Mouse (Mus musculus) midbrain, embryonic 13.5 days (tissue): ENCODE measurements around the gene P2ry6. TPM values are rescaled to one million over a fixed set of nuclear protein-coding genes. Genes with fewer than 3 reads are reported as not detected.

Source experiments
- ATAC-seq: fragments of 200-750 bp; cut with Nextera tagmentation; 2 replicates; pipeline ENCODE4 v1.8.0; 2017; ENCODE audit warnings: mild to moderate bottlenecking, moderate TSS enrichment, moderate library complexity
- H3K27ac ChIP-seq: fragments of 300-500 bp; sonication (generic); 2 replicates; pipeline ENCODE4 v1.5.1; 2015; ENCODE audit warnings: inconsistent platforms, mild to moderate bottlenecking, moderate library complexity
- H3K27me3 ChIP-seq: fragments of 300-500 bp; sonication (generic); 2 replicates; pipeline ENCODE4 v1.6.1; 2015; ENCODE audit warnings: mild to moderate bottlenecking, inconsistent platforms
- H3K36me3 ChIP-seq: fragments of 300-500 bp; sonication (generic); 2 replicates; pipeline ENCODE4 v1.6.1; 2015; ENCODE audit warnings: mild to moderate bottlenecking, inconsistent platforms
- H3K4me1 ChIP-seq: fragments of 300-500 bp; sonication (generic); replicated peaks from 2 replicates; pipeline ENCODE4 v1.6.1; 2015; ENCODE audit warnings: inconsistent platforms
- H3K4me2 ChIP-seq: fragments of 300-500 bp; sonication (generic); replicated peaks from 2 replicates; pipeline ENCODE4 v1.6.1; 2015; ENCODE audit warnings: moderate library complexity, mild to moderate bottlenecking, inconsistent platforms
- H3K4me3 ChIP-seq: fragments of 300-500 bp; sonication (generic); replicated peaks from 2 replicates; pipeline ENCODE4 v1.5.1; 2015; ENCODE audit warnings: mild to moderate bottlenecking, inconsistent platforms
- H3K9ac ChIP-seq: fragments of 300-500 bp; sonication (generic); replicated peaks from 2 replicates; pipeline ENCODE4 v1.6.1; 2015; ENCODE audit warnings: mild to moderate bottlenecking, inconsistent platforms
- H3K9me3 ChIP-seq: fragments of 300-500 bp; sonication (generic); 2 replicates; pipeline ENCODE4 v1.6.1; 2016; ENCODE audit warnings: mild to moderate bottlenecking, inconsistent platforms
- WGBS: fragments of 180-500 bp; shearing (Covaris S2); methylation state at CpG from one replicate; pipeline ENCODE4 v1.1.7; 2015; 5-methylcytosine and 5-hydroxymethylcytosine counted together
- polyA plus RNA-seq: library from polyadenylated mRNA; unstranded; fragments of >200 nt; fragmentation: Nextera tagmentation; extraction: Ambion mirVana; gene quantifications from 2 replicates; pipeline ENCODE4 v1.2.1, GENCODE M21; 2015

The P2ry6 gene
- polyA plus RNA-seq, 1 experiment from 2014 or later = 2.7 TPM

GRCm38 (mm10) chr7:100924200-100924599 lies 50.2 kb downstream of the P2ry6 start:
- peak overlapping the region; percentile 18; the same call in 1 of the 2 replicates for H3K4me2 ChIP-seq

GRCm38 (mm10) chr7:100922907-100923306 lies 51.5 kb downstream of the P2ry6 start:
- Histone ChIP-seq H3K4me1 (peaks cover 61% of the 10 kb centered on the region), H3K27me3 (no peaks in the 10 kb centered on the region), H3K4me3 (no peak overlapping the region), H3K9me3 (no peaks in the 10 kb centered on the region), H3K9ac (no peak overlapping the region), H3K27ac (no peak overlapping the region), H3K4me2 (no peak overlapping the region), H3K36me3 (no peaks in the 10 kb centered on the region)
- no peak for ATAC-seq
- 86% methylated on average over 4 of the region's 4 CpGs for WGBS

More at GRCm38 (mm10) chr7:100924200-100924599, 50.2 kb downstream of the P2ry6 start:
- no peak for ATAC-seq
- WGBS = 88% methylated on average over 5 of the region's 5 CpGs
- Histone ChIP-seq H3K9me3 (no peaks in the 10 kb centered on the region), H3K4me1 (peaks cover 64% of the 10 kb centered on the region), H3K27me3 (peaks cover 11% of the 10 kb centered on the region), H3K27ac (no peak overlapping the region), H3K4me3 (no peak overlapping the region), H3K9ac (no peak overlapping the region), H3K36me3 (no peaks in the 10 kb centered on the region)

GRCm38 (mm10) chr7:100921289-100921688 lies 53.2 kb downstream of the P2ry6 start:
- ATAC-seq = no peak
- Histone ChIP-seq H3K36me3 (no peaks in the 10 kb centered on the region), H3K27ac (no peak overlapping the region), H3K4me2 (no peak overlapping the region), H3K27me3 (no peaks in the 10 kb centered on the region), H3K9ac (no peak overlapping the region), H3K4me1 (peaks cover 49% of the 10 kb centered on the region), H3K9me3 (no peaks in the 10 kb centered on the region), H3K4me3 (no peak overlapping the region)
- WGBS = 92% methylated on average over 5 of the region's 5 CpGs

DNA sequence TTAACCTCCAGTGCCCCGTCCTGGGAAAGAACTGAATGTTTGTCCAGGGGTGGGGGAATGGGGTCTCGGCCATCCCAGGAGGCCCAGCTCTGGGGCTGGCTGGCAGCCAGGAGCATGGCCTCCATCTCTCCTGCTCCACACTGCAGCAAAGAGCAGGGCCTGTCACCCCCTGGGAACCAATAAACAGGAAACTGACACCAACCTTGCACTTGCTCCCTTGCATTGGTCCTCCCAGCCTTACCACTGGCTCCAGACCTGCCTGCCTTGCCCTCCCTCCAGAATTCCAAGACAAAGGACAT lies 54.7 kb downstream of the P2ry6 start:
- Histone ChIP-seq H3K9me3 (no peaks in the 10 kb centered on the region), H3K4me3 (no peak overlapping the region), H3K27me3 (no peaks in the 10 kb centered on the region), H3K36me3 (no peaks in the 10 kb centered on the region), H3K9ac (no peak overlapping the region), H3K27ac (no peak overlapping the region), H3K4me1 (peaks cover 33% of the 10 kb centered on the region), H3K4me2 (no peak overlapping the region)
- no peak for ATAC-seq
- WGBS = 21% methylated on average over 2 of the region's 2 CpGs

GRCm38 (mm10) chr7:100919006-100919808 lies 55.2 kb downstream of the P2ry6 start:
- no peak for ATAC-seq
- no peak overlapping the region for H3K4me3 ChIP-seq
- no peaks in the 10 kb centered on the region for H3K36me3 ChIP-seq
- no peak overlapping the region for H3K9ac ChIP-seq
- H3K9me3 ChIP-seq = no peaks in the 10 kb centered on the region
- no peaks in the 10 kb centered on the region for H3K27me3 ChIP-seq
- WGBS = 59% methylated on average over 7 of the region's 7 CpGs
- no peak overlapping the region for H3K27ac ChIP-seq
- H3K4me1 ChIP-seq = peaks cover 28% of the 10 kb centered on the region
- no peak overlapping the region for H3K4me2 ChIP-seq

GRCm38 (mm10) chr7:100918176-100918575 lies 56.3 kb downstream of the P2ry6 start:
- Histone ChIP-seq H3K27ac (no peak overlapping the region), H3K4me1 (peaks cover 26% of the 10 kb centered on the region), H3K4me3 (no peak overlapping the region), H3K4me2 (no peak overlapping the region), H3K9ac (0 out of 2 replicates have a peak overlapping the region, but pooled peaks have one; percentile 14), H3K27me3 (no peaks in the 10 kb centered on the region), H3K9me3 (no peaks in the 10 kb centered on the region), H3K36me3 (no peaks in the 10 kb centered on the region)
- WGBS = 72% methylated on average over 9 of the region's 9 CpGs
- no peak for ATAC-seq

- Histone ChIP-seq H3K4me3 (no peak overlapping the region), H3K36me3 (no peaks in the 10 kb centered on the region), H3K9ac (0 out of 2 replicates have a peak overlapping the region, but pooled peaks have one; percentile 14), H3K4me1 (peaks cover 26% of the 10 kb centered on the region), H3K4me2 (no peak overlapping the region), H3K27ac (no peak overlapping the region), H3K27me3 (no peaks in the 10 kb centered on the region), H3K9me3 (no peaks in the 10 kb centered on the region)
- WGBS = 83% methylated on average over 6 of the region's 6 CpGs
- ATAC-seq = no peak
Measured at GRCm38 (mm10) chr7:100917751-100918150, 56.7 kb downstream of the P2ry6 start.

- H3K9ac ChIP-seq = no peak overlapping the region; the same call in 1 of the 2 replicates
- no peaks in the 10 kb centered on the region for H3K27me3 ChIP-seq
- peaks cover 33% of the 10 kb centered on the region for H3K4me1 ChIP-seq
- WGBS = 94% methylated on average over 6 of the region's 6 CpGs
- no peak for ATAC-seq
- H3K36me3 ChIP-seq = no peaks in the 10 kb centered on the region
- no peaks in the 10 kb centered on the region for H3K9me3 ChIP-seq
- no peak overlapping the region for H3K27ac ChIP-seq
- H3K4me3 ChIP-seq = no peak overlapping the region
- H3K4me2 ChIP-seq = no peak overlapping the region
Measured at GRCm38 (mm10) chr7:100916526-100916925, 57.9 kb downstream of the P2ry6 start.

DNA sequence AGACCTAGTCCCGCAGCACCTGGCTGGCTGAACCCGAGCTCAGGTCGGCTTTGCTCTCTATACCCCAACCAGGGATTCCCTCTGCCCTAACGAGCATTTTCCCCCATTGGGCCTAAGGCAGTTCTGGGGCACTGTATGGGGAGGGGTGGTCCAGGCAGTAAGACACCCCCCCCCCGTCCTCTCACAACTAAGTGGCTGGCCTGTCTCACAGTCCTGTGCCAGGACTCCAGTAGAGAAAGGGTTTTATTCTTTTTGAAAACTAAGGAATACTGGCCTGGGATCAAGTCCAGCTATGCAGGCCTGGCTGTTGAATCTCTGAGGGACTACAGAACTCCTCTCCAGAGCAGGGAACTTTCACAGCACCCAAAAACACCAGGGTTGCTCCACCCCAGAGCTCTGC lies 59.2 kb downstream of the P2ry6 start:
- no peak overlapping the region for H3K4me2 ChIP-seq
- H3K36me3 ChIP-seq = no peaks in the 10 kb centered on the region
- H3K27ac ChIP-seq = no peak overlapping the region
- no peak overlapping the region for H3K9ac ChIP-seq
- H3K4me3 ChIP-seq = no peak overlapping the region
- no peaks in the 10 kb centered on the region for H3K9me3 ChIP-seq
- ATAC-seq = no peak
- WGBS = 79% methylated on average over 5 of the region's 5 CpGs
- H3K27me3 ChIP-seq = no peaks in the 10 kb centered on the region
- peaks cover 42% of the 10 kb centered on the region for H3K4me1 ChIP-seq

DNA sequence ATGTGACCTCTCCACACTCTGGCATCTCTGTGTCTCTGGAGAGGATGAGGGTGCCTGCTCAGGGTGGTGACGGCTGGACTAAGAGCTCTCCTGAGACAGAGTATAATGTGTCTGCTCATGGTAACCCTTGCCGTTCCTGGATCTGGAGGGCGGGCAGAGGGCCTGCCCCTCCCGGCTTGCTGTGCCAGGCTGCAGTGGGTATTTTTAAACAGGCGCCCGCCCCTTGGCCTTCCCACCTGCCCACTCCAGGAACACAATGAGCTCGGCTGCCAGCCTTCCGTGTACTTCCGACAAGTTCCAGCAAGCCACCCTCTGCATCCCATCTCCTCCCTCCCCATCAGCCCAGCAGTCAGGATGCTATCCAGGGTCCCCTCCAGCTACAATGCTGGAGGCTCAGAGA lies 62.7 kb downstream of the P2ry6 start:
- Histone ChIP-seq H3K4me2 (no peak overlapping the region), H3K4me3 (no peak overlapping the region), H3K9me3 (no peaks in the 10 kb centered on the region), H3K4me1 (peaks cover 24% of the 10 kb centered on the region), H3K36me3 (no peaks in the 10 kb centered on the region), H3K9ac (peak overlapping the region; percentile 36; the same call in 1 of the 2 replicates), H3K27me3 (no peaks in the 10 kb centered on the region), H3K27ac (0 out of 2 replicates have a peak overlapping the region, but pooled peaks have one; percentile 42)
- ATAC-seq = no peak
- 44% methylated on average over 9 of the region's 9 CpGs for WGBS

- 8% methylated on average over 2 of the region's 2 CpGs for WGBS
- Histone ChIP-seq H3K4me2 (no peak overlapping the region), H3K4me1 (peaks cover 24% of the 10 kb centered on the region), H3K27ac (peak overlapping the region; percentile 42; the same call in 1 of the 2 replicates), H3K9me3 (no peaks in the 10 kb centered on the region), H3K9ac (peak overlapping the region; percentile 36; the same call in 1 of the 2 replicates), H3K27me3 (no peaks in the 10 kb centered on the region), H3K4me3 (no peak overlapping the region), H3K36me3 (no peaks in the 10 kb centered on the region)
- no peak for ATAC-seq
Measured at GRCm38 (mm10) chr7:100911246-100911770, 63.1 kb downstream of the P2ry6 start.

GRCm38 (mm10) chr7:100908567-100908966 lies 65.9 kb downstream of the P2ry6 start:
- Histone ChIP-seq H3K36me3 (no peaks in the 10 kb centered on the region), H3K27ac (no peak overlapping the region), H3K27me3 (no peaks in the 10 kb centered on the region), H3K9me3 (no peaks in the 10 kb centered on the region), H3K9ac (no peak overlapping the region), H3K4me2 (no peak overlapping the region), H3K4me3 (no peak overlapping the region), H3K4me1 (peaks cover 24% of the 10 kb centered on the region)
- 44% methylated on average over 8 of the region's 8 CpGs for WGBS
- ATAC-seq = no peak
